Mouse (Mus musculus) common myeloid progenitor, adult 5-6 weeks (primary cell): ENCODE measurements around the gene Spryd4. TPM values are rescaled to one million over a fixed set of nuclear protein-coding genes. Genes with fewer than 3 reads are reported as not detected.
A peak's percentile ranks its signal among the peaks of the same experiment; 100 is the strongest.
"Not testable (repeated sequence)": the region's sequence is repeated elsewhere in the genome, so short reads cannot be mapped to it uniquely, and the experiment has no call there.

Experiments used
- ATAC-seq: replicated peaks from 2 replicates; pipeline ENCODE4 v1.8.0; 2016; ENCODE audit warnings: low read depth, mild to moderate bottlenecking, moderate TSS enrichment, inconsistent platforms; ENCODE audit not compliant: poor library complexity, severe bottlenecking
- total RNA-seq: library from RNA; stranded (forward); fragments of 200-1000, 187-1606 nt; gene quantifications from 2 replicates; pipeline ENCODE4 v1.2.3, GENCODE M21; 2017

Spryd4 gene
- total RNA-seq, 1 experiment from 2014 or later = 24.8 TPM

- not testable (repeated sequence) for ATAC-seq
Measured at GRCm38 (mm10) chr10:128192030-128192766, 19.4 kb downstream of the Spryd4 start.

DNA sequence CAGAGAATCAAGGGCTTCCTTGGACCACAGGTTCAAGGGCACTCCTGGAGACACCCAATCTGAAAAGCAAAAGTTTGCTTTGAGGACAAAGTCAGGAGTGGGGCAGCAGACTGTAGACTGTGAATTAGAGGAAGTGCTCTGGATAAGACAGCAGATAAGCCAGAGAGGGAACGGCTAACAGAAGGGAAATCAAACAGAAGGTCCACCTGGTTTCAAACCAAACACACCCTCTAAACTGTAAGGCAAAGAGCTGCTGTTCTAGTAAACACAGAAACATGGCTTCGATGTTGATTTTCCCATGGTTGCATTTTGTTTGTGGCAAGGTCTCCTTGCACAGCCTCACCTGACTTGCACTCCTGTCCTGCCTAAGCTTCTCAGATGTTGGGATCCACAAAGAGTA lies 20.1 kb downstream of the Spryd4 start:
- no peak for ATAC-seq

DNA sequence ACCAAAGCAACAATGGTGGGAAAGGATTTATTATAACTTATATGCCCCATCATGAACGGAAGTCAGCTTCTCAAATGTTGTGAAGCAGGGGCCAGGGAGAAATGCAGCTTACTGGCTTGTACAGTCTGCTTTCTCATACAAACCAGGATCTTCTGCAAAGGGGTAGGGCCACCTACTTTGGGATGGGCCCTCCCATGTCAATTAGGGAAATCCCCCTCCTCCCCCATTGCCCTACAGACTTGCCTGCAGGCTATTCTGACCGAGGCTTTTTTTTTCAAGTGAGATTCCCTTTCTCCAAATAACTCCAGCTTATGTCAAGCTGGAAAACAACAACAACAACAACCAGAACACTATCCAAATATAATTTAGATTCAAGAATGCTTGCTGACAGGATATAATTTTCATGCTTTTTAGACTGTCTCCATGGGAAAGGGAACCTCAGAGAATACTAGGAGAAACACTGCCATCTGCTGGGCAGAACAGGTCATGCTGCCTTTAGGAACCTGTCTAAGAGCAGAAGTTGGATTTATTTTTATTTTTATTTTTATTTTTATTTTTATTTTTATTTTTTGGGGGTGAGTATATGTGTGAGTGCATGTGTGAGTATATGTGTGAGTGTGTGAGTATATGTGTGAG lies 23.2 kb downstream of the Spryd4 start:
- peak; percentile 70 for ATAC-seq

DNA sequence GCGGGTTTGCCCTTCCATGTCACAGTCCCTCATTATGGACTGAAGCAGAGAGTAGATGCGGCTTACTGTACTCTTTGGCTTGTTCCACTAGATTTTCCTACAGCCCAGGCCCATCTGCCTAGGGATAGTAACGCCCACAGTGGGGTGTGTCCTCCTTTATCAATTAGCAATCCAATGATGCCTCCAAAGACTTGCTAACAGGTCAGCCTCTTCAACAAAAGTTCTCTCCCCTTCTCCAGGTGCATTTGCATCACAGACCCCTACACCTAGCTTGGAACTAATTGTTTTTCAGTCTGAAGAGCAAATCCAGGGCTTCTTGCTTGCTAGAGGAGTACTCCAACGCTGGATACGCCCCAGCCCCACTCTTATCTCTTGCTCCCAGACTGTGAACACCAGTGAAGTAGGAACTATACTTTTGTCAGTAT lies 24.4 kb downstream of the Spryd4 start:
- no peak; the same call in 1 of the 2 replicates for ATAC-seq

- peak; percentile 90 for ATAC-seq
Measured at GRCm38 (mm10) chr10:128185959-128186358, 25.6 kb downstream of the Spryd4 start.

DNA sequence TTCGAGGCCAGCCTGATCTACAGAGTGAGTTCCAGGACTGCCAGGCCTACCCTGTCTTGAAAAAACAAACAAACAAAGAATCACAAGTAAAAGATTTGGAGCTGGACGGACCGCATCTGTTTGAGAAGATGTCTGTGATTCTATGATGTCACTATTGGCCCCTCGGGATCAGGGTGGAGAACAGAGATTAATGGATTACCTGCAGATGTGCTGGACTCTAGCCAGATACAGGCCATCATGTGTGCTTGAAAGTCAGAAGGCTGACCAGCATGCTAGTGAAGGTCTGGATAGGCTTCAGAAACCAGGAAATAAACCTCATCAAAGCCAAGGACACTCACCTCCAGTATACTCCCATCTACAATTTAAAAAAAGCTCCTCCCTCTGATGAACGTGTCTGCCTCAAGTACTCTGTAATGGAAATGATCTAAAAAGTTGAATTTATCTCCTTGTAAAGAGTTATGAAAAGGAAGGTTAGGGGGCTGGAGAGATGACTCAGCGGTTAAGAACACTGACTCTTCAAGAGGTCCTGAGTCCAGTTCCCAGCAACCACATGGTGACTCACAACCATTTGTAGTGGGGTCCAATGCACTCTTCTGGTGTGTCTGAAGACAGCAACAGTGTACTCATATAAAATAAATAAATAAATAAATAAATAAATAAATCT lies 26.2 kb downstream of the Spryd4 start:
- no peak for ATAC-seq

GRCm38 (mm10) chr10:128184296-128184695 lies 27.3 kb downstream of the Spryd4 start:
- no peak for ATAC-seq

GRCm38 (mm10) chr10:128179989-128180388 lies 31.6 kb downstream of the Spryd4 start, which contains the start of gene Rbms2:
Rbms2 (minus strand) TSS chr10:128180297.
- peak; percentile 23; the same call in 1 of the 2 replicates for ATAC-seq

DNA sequence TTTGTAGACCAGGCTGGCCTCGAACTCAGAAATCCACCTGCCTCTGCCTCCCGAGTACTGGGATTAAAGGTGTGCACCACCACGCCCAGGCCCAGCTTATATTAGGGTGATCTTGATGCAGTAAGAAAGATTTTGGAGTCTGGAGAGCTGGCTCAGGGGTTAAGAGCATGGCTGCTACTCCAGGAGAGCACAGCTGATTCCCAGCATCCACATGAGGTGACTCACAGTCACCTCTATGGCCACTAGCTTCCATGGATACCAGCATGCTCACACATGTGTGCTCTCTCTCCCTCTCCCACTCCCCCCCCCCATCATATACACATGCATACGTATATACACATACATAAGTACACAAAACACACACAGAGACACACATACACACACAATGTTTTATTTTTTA lies 34.3 kb downstream of the Spryd4 start:
- ATAC-seq = no peak

GRCm38 (mm10) chr10:128175996-128176755 lies 35.4 kb downstream of the Spryd4 start:
- peak; percentile 96 for ATAC-seq

GRCm38 (mm10) chr10:128175302-128175701 lies 36.3 kb downstream of the Spryd4 start:
- ATAC-seq = 0 out of 2 replicates have a peak, but pooled peaks have one; percentile 9

- not testable (repeated sequence) for ATAC-seq
Measured at GRCm38 (mm10) chr10:128171348-128171747, 40.3 kb downstream of the Spryd4 start.

DNA sequence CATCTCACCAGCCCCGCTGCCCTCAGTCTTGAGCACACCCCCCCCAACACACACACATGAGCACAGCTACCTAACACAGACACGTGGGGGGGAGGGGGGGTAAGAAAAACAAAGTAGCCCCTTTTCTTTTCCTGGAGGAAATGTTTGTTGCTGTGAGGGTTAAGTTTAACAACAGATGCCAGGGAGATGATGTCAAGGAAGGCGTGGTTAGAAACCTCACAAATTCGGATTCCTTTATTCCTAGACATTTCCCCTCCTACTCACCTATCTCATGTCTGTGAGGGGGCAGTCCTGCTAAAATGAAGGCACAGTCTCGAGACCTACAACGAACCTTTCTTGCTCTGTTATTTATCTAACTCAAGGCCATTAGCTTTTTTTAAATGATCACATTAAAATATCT lies 44.5 kb downstream of the Spryd4 start:
- no peak for ATAC-seq

DNA sequence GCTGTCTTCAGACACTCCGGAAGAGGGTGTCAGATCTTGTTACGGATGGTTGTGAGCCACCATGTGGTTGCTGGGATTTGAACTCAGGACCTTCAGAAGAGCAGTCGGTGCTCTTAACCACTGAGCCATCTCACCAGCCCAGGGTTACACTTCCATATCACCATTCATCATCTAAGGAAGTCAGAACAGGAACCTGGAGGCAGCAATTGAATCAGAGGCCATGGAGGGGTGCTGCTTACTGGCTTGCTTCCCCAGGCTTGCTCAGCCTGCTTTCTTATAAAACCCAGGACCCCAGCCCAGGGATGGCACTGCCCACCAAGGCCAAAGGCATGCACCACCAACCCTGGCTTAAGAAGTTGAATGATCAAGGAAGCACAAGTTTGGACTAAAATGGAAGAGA lies 45.9 kb downstream of the Spryd4 start:
- not testable (repeated sequence) for ATAC-seq

Other genes with a start within 250 kb of the Spryd4 start
- not detected in 2 replicates for gene Hsd17b6, start 204.2 kb downstream of the Spryd4 start, total RNA-seq
- gene Prim1, start 196.6 kb downstream of the Spryd4 start, total RNA-seq = 97.8 and 136 TPM in 2 replicates
- 2,465 and 2,478 TPM in 2 replicates for gene Naca, start 176.2 kb downstream of the Spryd4 start, total RNA-seq
- 326 and 357 TPM in 2 replicates for gene Ptges3, start 152.9 kb downstream of the Spryd4 start, total RNA-seq
- gene Atp5b, start 128.5 kb downstream of the Spryd4 start, total RNA-seq = 2,255 and 2,427 TPM in 2 replicates
- gene Baz2a, start 120.2 kb downstream of the Spryd4 start, total RNA-seq = 14.4 and 23.1 TPM in 2 replicates
- 4.7 and 8.7 TPM in 2 replicates for gene Rbms2, start 31.5 kb downstream of the Spryd4 start, total RNA-seq
- 4.3 and 5.8 TPM in 2 replicates for gene Gls2, start 17.4 kb downstream of the Spryd4 start, total RNA-seq
- gene Mip, start 14.0 kb upstream of the Spryd4 start, total RNA-seq = 1.2 TPM in 1 of 2 replicates, not detected in the other
- 98.6 and 102 TPM in 2 replicates for gene Timeless, start 20.3 kb upstream of the Spryd4 start, total RNA-seq
- gene Apon, start 42.3 kb upstream of the Spryd4 start, total RNA-seq = 0.46 TPM in 1 of 2 replicates, not detected in the other
- not detected in 2 replicates for gene Apof, start 56.9 kb upstream of the Spryd4 start, total RNA-seq
- gene Stat2, start 58.8 kb upstream of the Spryd4 start, total RNA-seq = 9.0 and 11.0 TPM in 2 replicates
- gene Il23a, start 86.9 kb upstream of the Spryd4 start, total RNA-seq = 0.05 TPM in 1 of 2 replicates, not detected in the other
- gene Pan2, start 91.5 kb upstream of the Spryd4 start, total RNA-seq = 12.8 and 13.7 TPM in 2 replicates
- gene Cnpy2, start 110.7 kb upstream of the Spryd4 start, total RNA-seq = 94.4 and 114 TPM in 2 replicates
- 100 and 116 TPM in 2 replicates for gene Cs, start 125.9 kb upstream of the Spryd4 start, total RNA-seq
- gene Coq10a, start 157.2 kb upstream of the Spryd4 start, total RNA-seq = 6.4 and 11.8 TPM in 2 replicates
- 9.8 and 17.4 TPM in 2 replicates for gene Ankrd52, start 165.3 kb upstream of the Spryd4 start, total RNA-seq
- not detected in 2 replicates for gene Slc39a5, start 189.4 kb upstream of the Spryd4 start, total RNA-seq
- 45.7 and 64.8 TPM in 2 replicates for gene Nabp2, start 199.7 kb upstream of the Spryd4 start, total RNA-seq
- 13.0 and 13.5 TPM in 2 replicates for gene Rnf41, start 199.8 kb upstream of the Spryd4 start, total RNA-seq
- gene Smarcc2, start 247.4 kb upstream of the Spryd4 start, total RNA-seq = 71.9 and 92.2 TPM in 2 replicates